Mouse (Mus musculus) B cell, adult 62 days (primary cell): ENCODE measurements around the gene Hoxc10. TPM values are rescaled to one million over a fixed set of nuclear protein-coding genes. Genes with fewer than 3 reads are reported as not detected.

Source experiments
- total RNA-seq: library from RNA; stranded (reverse); gene quantifications from 4 replicates; pipeline ENCODE4 v1.2.4, GENCODE M21; 2023

The Hoxc10 gene
- not detected in 4 replicates for total RNA-seq

DNA sequence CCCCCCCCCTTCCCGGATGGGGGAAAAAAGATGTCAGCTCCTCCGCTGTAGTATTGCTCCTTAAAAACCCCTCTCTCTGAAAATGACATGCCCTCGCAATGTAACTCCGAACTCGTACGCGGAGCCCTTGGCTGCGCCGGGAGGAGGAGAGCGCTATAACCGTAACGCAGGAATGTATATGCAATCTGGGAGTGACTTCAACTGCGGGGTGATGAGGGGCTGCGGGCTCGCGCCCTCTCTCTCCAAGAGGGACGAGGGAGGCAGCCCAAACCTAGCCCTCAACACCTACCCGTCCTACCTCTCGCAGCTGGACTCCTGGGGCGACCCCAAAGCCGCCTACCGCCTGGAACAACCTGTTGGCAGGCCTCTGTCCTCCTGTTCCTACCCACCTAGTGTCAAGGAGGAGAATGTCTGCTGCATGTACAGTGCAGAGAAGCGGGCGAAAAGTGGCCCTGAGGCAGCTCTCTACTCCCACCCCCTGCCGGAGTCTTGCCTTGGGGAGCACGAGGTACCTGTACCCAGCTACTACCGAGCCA is at the start of gene Hoxc10:
TSS of gene Hoxc10 (plus strand) at position 21 of the 536 bp plus-strand sequence.

DNA sequence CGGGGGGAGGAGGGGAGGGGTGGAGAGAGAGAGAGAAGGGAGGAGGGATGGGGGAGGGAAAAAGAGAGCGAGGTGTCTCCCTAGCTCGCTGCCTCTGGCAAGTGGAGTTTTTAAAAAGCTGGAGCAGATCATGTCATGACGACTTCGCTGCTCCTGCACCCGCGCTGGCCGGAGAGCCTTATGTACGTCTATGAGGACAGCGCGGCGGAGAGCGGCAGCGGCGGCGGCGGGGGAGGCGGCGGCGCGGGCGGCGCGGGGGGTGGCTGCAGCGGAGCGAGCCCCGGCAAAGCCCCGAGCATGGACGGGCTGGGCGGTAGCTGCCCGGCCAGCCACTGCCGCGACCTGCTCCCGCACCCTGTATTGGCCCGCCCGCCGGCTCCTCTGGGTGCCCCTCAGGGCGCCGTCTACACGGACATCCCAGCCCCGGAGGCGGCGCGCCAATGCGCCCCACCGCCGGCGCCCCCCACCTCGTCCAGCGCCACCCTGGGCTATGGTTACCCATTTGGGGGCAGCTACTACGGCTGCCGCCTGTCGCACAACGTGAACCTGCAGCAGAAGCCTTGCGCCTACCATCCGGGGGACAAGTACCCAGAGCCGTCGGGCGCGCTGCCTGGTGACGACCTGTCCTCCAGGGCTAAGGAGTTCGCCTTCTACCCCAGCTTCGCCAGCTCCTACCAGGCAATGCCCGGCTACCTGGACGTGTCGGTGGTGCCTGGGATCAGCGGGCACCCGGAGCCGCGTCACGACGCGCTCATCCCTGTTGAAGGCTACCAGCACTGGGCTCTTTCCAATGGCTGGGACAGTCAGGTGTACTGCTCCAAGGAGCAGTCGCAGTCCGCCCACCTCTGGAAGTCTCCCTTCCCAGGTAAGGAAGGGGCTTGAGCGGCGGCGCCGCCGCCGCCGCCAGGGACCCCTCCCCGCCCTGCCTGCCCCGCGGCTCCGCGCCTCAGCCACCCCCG is 45.3 kb upstream of the Hoxc10 start, which contains the start of gene Hoxc13:
TSS of gene Hoxc13 (plus strand) at position 51 of the 959 bp plus-strand sequence.

GRCm38 (mm10) chr15:102936279-102936972 is 30.2 kb upstream of the Hoxc10 start, which contains the start of gene Hoxc12:
Gene Hoxc12, plus strand, starts transcription at chr15:102936757.

DNA sequence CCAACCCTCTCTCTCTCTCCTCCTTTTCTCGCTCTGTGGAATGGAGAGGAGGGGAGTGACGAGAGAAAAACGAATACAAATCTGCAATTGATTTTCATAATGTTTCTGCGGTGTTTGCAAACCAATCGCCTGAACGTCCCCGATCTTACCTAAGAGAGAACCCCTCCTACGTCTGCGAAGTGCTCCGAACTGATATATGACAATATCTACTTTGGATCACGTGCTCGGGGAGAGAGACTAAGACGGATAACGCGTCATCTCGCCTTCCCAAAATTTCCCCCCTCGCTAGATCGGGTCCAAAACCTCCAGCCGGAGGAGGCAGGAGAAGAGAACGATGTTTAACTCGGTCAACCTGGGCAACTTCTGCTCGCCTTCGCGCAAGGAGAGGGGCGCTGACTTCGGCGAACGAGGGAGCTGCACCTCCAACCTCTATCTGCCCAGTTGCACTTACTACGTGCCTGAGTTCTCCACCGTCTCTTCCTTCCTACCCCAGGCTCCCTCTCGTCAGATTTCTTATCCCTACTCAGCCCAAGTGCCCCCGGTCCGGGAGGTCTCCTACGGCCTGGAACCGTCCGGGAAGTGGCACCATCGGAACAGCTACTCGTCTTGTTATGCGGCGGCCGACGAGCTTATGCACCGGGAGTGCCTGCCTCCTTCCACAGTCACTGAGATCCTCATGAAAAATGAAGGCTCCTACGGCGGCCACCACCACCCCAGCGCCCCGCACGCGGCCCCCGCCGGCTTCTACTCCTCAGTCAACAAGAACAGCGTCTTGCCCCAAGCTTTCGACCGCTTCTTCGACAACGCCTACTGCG is 12.2 kb upstream of the Hoxc10 start, which contains the start of gene Hoxc11:
TSS of gene Hoxc11 (plus strand) at position 236 of the 815 bp plus-strand sequence.

DNA sequence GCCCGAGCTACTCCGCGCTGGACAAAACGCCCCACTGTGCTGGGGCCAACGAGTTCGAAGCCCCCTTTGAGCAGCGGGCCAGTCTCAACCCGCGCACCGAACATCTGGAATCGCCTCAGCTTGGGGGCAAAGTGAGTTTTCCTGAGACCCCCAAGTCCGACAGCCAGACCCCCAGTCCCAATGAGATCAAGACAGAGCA is 615 bp downstream of the Hoxc10 start, which contains the start of gene Hoxc5:
TSS of gene Hoxc5 (plus strand) at position 132 of the 199 bp plus-strand sequence.

GRCm38 (mm10) chr15:102976171-102976570 is 9.6 kb downstream of the Hoxc10 start, which contains the start of gene Hoxc9:
Gene Hoxc9, plus strand, starts transcription at chr15:102976439.

DNA sequence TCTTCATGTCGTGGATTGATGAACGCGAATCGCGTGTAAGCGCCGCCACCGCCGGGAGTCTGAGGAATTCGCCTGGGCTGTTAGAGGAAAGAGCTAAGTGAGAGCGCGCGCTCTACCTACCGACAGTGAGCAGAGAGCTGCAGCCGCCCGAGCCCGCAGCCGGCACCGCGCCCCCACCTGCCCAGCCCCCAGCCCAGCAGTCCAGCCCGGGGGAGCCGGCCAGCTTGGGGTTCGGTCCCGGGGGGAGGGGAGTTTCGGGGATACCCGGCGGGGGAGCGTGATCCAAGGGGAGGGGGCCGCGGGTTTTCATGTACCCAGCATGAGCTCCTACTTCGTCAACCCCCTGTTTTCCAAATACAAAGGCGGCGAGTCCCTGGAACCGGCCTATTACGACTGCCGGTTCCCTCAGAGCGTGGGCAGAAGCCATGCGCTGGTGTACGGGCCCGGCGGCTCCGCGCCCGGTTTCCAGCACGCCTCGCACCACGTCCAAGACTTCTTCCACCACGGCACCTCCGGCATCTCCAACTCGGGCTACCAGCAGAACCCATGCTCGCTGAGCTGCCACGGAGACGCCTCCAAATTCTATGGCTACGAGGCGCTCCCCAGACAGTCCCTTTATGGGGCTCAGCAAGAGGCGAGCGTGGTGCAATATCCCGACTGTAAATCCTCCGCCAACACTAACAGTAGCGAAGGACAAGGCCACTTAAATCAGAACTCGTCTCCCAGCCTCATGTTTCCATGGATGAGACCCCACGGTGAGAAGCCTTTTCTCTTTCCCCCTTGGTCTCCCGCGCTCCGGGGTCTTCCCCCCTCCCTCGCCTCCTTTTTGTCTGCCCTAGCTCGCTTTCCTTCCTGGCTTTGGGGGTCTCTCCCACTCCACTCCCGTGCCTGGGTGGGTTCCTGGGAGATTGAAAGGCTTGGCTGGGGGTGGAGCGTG is 24.1 kb downstream of the Hoxc10 start, which contains the start of gene Hoxc8:
TSS of gene Hoxc8 (plus strand) at position 147 of the 937 bp plus-strand sequence.

DNA sequence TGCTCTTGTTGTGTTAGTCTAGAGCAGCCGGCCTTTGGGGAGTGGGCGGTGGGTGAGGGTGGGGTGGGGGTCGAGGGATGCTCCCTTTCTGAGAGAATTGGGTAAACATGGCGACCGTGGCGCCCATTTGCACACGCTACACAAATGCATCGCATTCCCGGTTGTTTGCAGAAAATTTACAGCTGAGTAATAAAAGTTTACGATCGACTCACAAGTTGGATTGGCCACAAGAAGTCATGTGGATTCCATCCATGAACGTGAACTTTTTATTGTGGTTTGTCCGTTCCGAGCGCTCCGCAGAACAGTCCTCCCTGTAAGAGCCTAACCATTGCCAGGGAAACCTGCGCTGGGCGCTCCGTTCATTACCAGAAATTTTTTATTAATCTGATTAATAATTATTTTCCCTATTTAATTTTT is 31.4 kb downstream of the Hoxc10 start, which contains the start of gene Hoxc6:
TSS of gene Hoxc6 (plus strand) at position 319 of the 417 bp plus-strand sequence.

DNA sequence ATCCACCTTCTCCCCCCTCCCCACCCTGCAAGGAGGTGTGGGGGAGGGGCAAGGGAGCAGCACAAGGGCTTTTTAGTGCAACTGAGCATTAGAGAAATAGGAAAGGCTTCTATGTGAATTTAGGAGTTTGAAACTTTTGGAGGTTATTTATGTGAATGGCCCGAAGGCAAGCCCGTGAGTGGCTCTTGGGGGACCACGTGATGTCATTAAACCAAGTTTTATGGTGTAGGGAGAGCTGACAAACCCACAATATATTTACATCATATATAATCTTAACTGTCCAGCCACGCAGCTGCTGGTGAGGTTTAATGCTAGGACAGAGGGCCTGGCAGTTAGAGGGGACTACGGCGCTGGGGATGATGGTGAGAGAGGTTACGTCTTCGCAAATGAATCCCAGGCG is 52.0 kb downstream of the Hoxc10 start, which contains the start of gene Hoxc4:
TSS of gene Hoxc4 (plus strand) at position 299 of the 400 bp plus-strand sequence.

Other genes with a start within 250 kb of the Hoxc10 start
- 46.4 to 65.2 TPM (median 57.8 TPM) in 4 replicates for gene Calcoco1, start 244.6 kb upstream of the Hoxc10 start, total RNA-seq
- not detected in 4 replicates for gene Hoxc13, start 45.7 kb upstream of the Hoxc10 start, total RNA-seq
- gene Hoxc12, start 30.0 kb upstream of the Hoxc10 start, total RNA-seq: not detected in 4 replicates
- not detected in 4 replicates for gene Hoxc11, start 12.4 kb upstream of the Hoxc10 start, total RNA-seq
- gene Hoxc5, start 647 bp downstream of the Hoxc10 start, total RNA-seq: not detected in 4 replicates
- not detected in 4 replicates for gene Hoxc9, start 9.6 kb downstream of the Hoxc10 start, total RNA-seq
- not detected in 4 replicates for gene Hoxc8, start 23.8 kb downstream of the Hoxc10 start, total RNA-seq
- not detected in 4 replicates for gene Hoxc6, start 31.5 kb downstream of the Hoxc10 start, total RNA-seq
- gene Hoxc4, start 52.1 kb downstream of the Hoxc10 start, total RNA-seq: not detected in 4 replicates
- 4.7 to 8.7 TPM (median 7.1 TPM) in 4 replicates for gene Smug1, start 200.3 kb downstream of the Hoxc10 start, total RNA-seq